In genomic region chr12:111122332-111122852, GRCm38 (mm10) we compare ENCODE assay signal across 10 mouse cellular contexts. TPM values are rescaled to one million over a fixed set of nuclear protein-coding genes. Genes with fewer than 3 reads are reported as not detected.
DNase-seq lines count a peak whose midpoint lies in the region; ATAC-seq and TF ChIP-seq lines count a peak whose summit lies in the region.
"Had no signal": no experiment of that assay in that cellular context is flagged by ENCODE, and none has a peak within 500 bp of the region (broad histone marks: within the 10 kb centered on the region; RNA-seq: fewer than 3 reads in every experiment).

No protein-coding gene starts in this region.

- no peaks in the 10 kb centered on the region for H3K9me3 ChIP-seq in ES-Bruce4 (replicated peaks; ENCODE audit: control insufficient read depth, insufficient read depth, low read length, poor library complexity, severe bottlenecking)
- H3K9me3 ChIP-seq in embryonic facial prominence, embryonic 10.5 days, result peaks cover 6% of the 10 kb centered on the region; the same call in 1 of the 2 replicates
- H3K9me3 ChIP-seq: hindbrain, embryonic 15.5 days had no signal

- H3K36me3 ChIP-seq in ES-Bruce4 (ENCODE audit: control insufficient read depth, insufficient read depth, low read length, poor library complexity, severe bottlenecking), result no peaks in the 10 kb centered on the region
- H3K36me3 ChIP-seq in embryonic facial prominence, embryonic 10.5 days (replicated peaks), result peaks cover 53% of the 10 kb centered on the region

- no peak overlapping the region for H3K27ac ChIP-seq in ES-Bruce4 (ENCODE audit: insufficient read depth, low read length)
- H3K27ac ChIP-seq in embryonic facial prominence, embryonic 10.5 days (replicated peaks), result no peak overlapping the region
- H3K27ac ChIP-seq: hindbrain, embryonic 15.5 days; macrophage had no signal

- TF ChIP-seq CTCF in ES-Bruce4 (IDR thresholded peaks at IDR 0.05; ENCODE audit: low read depth, low read length), result peak; percentile 92

- no peak overlapping the region for H3K4me3 ChIP-seq in ES-Bruce4 (ENCODE audit: low read depth, low read length)
- no peak overlapping the region for H3K4me3 ChIP-seq in embryonic facial prominence, embryonic 10.5 days
- H3K4me3 ChIP-seq: hindbrain, embryonic 15.5 days had no signal

- TF ChIP-seq EP300 in ES-Bruce4 (IDR thresholded peaks at IDR 0.05; ENCODE audit: insufficient read depth, low read depth, low read length), result no peak

- no peak overlapping the region for H3K9ac ChIP-seq in ES-Bruce4 (ENCODE audit: low read depth, poor library complexity, severe bottlenecking)
- H3K9ac ChIP-seq: hindbrain, embryonic 15.5 days had no signal

- peak; percentile 60 for ATAC-seq in megakaryocyte-erythroid progenitor cell, adult 5-6 weeks (replicated peaks; ENCODE audit: low FRiP score, low TSS enrichment, poor library complexity, severe bottlenecking)

- DNase-seq in kidney, adult 18-20 months, result peak; percentile 31
- no peak for DNase-seq in kidney, postnatal 10 days
- DNase-seq in c-Kit-positive CD71-negative TER-119-negative erythroid progenitor cells, embryonic 14.5 days (ENCODE audit: low read depth), result peak; percentile 32
- DNase-seq in ovary, postnatal 10 days (ENCODE audit: low spot score), result no peak
- no peak for DNase-seq in embryonic facial prominence, embryonic 10.5 days (ENCODE audit: low spot score)
- DNase-seq in layer of hippocampus, adult 8-10 months (ENCODE audit: low spot score in 2 of 2), result no peak

- no peak for TF ChIP-seq POLR2A in ES-Bruce4 (IDR thresholded peaks at IDR 0.05; ENCODE audit: insufficient read depth, low read length)

- no peaks in the 10 kb centered on the region for H3K27me3 ChIP-seq in ES-Bruce4 (ENCODE audit: control insufficient read depth, insufficient read depth, low read length, poor library complexity, severe bottlenecking)
- no peaks in the 10 kb centered on the region for H3K27me3 ChIP-seq in embryonic facial prominence, embryonic 10.5 days (replicated peaks; ENCODE audit: low read depth, poor library complexity, severe bottlenecking)
- H3K27me3 ChIP-seq: hindbrain, embryonic 15.5 days had no signal

- H3K4me1 ChIP-seq in ES-Bruce4 (ENCODE audit: control insufficient read depth, insufficient read depth, low read length), result no peaks in the 10 kb centered on the region
- H3K4me1 ChIP-seq in embryonic facial prominence, embryonic 10.5 days, result no peaks in the 10 kb centered on the region

RNA-seq across cellular contexts. Expression of gene Traf3, which starts 43.8 kb away (rescaled TPM):
- polyA plus RNA-seq in ES-Bruce4 (2011; ENCODE audit: insufficient read depth, insufficient read length, low read depth, missing spikeins), result 11.4 and 13.1 TPM in 2 replicates
- total RNA-seq in megakaryocyte-erythroid progenitor cell, adult 5-6 weeks (2014; fragmentation: Nextera tagmentation), result 11.1 and 15.1 TPM in 2 replicates
- 8.9 and 14.4 TPM in 2 replicates for total RNA-seq in megakaryocyte-erythroid progenitor cell, adult 5-6 weeks (2017)
- polyA plus RNA-seq in embryonic facial prominence, embryonic 10.5 days (2016; fragmentation: Nextera tagmentation; extraction: Ambion mirVana), result 9.5 and 10.6 TPM in 2 replicates
- total RNA-seq in layer of hippocampus, adult 8-10 months (2022), result 10 to 100 TPM; 48.0 to 54.3 (median 53.3) TPM

Comparison
In these comparisons a context has a peak if more than half of its experiments do, and no peak if none do; other contexts are left out.
1. DNase-seq: peak in kidney, adult 18-20 months (single experiment) and c-Kit-positive CD71-negative TER-119-negative erythroid progenitor cells, embryonic 14.5 days (single experiment); none in kidney, postnatal 10 days (single experiment), ovary, postnatal 10 days (single experiment), embryonic facial prominence, embryonic 10.5 days (single experiment) and layer of hippocampus, adult 8-10 months (0 of 2).